Mouse (Mus musculus): ENCODE measurements at regions not wholly inside any gene's neighbourhood (a gene's known extent, or its start where the extent isn't known, plus 50 kb on each side); places are given as distances from the start of the nearest gene placed in this dataset.

- DNase-seq (ENCODE audit: low spot score) = no peak
Observed at GRCm38 (mm10) chr5:97223238-97223857, 112.0 kb upstream of the Paqr3 start.

DNA sequence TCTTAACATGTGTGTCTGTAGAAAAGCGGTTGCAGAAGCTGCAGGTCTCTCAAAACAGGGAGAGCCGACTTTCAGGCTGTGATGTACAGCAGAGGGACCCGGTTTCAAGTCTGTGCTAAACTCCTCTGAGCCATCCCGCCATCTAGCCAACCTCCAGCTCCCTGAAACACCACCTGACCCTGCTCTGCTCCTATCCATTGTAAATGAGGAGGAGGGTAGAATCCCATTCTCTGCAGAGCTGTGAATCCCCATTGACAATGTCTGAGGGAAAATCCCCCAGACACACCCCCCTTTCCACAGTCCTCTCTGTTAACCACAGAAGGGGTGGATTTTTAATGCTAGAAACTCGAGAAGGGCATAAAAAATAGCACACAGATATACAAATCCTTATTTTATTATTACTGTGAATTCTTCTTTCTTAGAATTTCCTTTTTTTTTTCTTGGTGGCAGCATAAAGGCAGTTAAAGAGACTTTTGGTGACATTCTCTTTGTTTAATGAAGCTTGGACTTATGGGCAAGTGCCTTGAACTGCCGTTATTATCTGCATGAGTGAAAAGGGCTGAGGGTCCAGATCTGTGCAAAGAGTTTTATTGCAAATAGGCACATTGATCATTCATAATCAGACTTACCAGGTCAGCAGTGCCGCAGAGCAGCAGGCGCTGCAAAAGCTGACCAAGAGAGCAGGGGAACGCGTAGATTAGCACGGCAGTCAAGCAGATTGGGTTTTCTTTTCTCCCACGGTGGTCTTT lies 111.3 kb upstream of the Paqr3 start:
- DNase-seq (ENCODE audit: low spot score) = no peak

GRCm38 (mm10) chr5:97218712-97219111 lies 107.3 kb upstream of the Paqr3 start:
- DNase-seq (ENCODE audit: low spot score) = no peak

DNA sequence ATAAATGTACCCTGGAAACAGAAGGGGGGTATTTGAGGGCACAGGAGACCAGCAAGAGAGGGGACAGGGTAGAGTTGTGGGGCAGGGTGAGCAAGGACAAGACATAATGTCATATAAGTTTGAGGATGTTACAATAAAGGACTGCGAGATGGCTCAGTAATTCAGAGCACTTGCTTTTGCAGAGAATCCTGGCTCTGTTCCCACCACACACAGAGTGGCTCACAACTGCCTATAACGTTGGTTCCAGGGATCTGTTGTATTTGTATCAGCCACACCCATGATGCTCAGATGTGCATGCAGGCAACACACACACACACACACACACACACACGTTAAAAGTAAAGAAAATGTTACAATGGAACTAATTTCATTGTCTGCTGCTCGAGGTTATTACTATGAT lies 94.2 kb upstream of the Paqr3 start:
- DNase-seq (ENCODE audit: low spot score) = no peak

- DNase-seq (ENCODE audit: low spot score) = no peak
Observed at GRCm38 (mm10) chr5:97204337-97204736, 92.9 kb upstream of the Paqr3 start.

DNA sequence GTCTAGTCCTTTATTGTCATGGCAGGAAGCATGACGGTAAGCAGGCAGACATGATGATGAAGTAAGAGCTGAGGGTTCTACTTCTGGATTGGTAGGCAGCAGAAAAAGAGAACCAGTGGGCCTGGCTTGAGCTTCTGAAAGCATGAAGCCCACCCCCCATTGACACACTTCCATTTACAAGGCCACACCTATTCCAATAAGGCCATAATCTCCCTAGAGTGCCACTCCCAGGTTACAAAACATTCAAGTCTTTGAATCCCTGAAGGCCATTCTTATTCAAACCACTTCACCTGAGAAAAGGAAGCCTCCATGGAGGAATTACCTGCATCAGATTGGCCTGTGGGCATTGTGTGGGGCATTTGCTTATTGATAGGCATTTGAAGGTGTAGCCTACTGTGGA lies 92.2 kb upstream of the Paqr3 start:
- no peak for DNase-seq (ENCODE audit: low spot score)

- DNase-seq (ENCODE audit: low spot score) = no peak
Observed at GRCm38 (mm10) chr5:97202557-97202956, 91.2 kb upstream of the Paqr3 start.

- DNase-seq (ENCODE audit: low spot score) = no peak
Observed at GRCm38 (mm10) chr5:97200655-97201054, 89.3 kb upstream of the Paqr3 start.

GRCm38 (mm10) chr5:97195281-97195660 lies 83.9 kb upstream of the Paqr3 start:
- DNase-seq (ENCODE audit: low spot score) = no peak

- no peak for DNase-seq (ENCODE audit: low spot score)
Observed at GRCm38 (mm10) chr5:97194656-97195280, 83.4 kb upstream of the Paqr3 start.

DNA sequence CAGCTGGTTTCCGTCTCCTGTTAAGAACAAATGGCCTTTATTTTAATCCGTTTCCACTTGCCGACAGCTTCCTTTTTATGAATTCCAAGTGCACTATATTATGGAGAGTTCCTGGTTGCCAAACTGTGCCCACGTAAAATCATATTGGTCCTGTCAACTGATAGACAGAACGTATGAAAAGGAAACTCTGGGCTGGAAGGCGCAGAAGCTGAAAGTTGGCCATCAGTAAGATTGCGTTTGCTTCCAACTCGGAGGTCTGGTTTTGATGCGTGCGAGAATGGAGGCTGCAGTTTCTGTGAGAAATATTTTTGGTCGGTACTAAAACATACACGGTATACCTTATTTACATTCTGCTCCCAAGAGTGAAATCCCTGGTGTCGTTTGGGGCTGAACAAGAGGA lies 81.3 kb upstream of the Paqr3 start:
- DNase-seq (ENCODE audit: low spot score) = no peak

GRCm38 (mm10) chr5:97190695-97191094 lies 79.3 kb upstream of the Paqr3 start:
- no peak for DNase-seq (ENCODE audit: low spot score)

DNA sequence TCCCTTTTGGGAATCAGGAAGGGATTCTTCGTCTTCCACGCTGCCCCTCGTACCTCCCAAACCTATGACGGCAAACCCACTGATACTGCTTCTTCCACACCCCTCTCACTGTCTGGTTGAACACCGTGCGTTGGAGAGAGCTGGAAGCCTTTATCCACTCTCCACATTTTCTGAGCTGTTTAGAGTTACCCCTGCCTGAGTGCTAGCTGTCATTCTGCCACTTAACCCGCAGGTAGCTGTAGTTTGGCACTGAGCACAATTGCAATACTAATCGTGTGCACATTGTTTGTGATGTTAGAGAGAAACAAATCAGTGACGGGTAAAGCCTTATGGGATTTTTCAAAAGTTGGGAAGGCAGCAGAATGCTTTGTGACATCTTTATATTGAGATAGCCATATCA lies 73.1 kb upstream of the Paqr3 start:
- DNase-seq (ENCODE audit: low spot score) = no peak

DNA sequence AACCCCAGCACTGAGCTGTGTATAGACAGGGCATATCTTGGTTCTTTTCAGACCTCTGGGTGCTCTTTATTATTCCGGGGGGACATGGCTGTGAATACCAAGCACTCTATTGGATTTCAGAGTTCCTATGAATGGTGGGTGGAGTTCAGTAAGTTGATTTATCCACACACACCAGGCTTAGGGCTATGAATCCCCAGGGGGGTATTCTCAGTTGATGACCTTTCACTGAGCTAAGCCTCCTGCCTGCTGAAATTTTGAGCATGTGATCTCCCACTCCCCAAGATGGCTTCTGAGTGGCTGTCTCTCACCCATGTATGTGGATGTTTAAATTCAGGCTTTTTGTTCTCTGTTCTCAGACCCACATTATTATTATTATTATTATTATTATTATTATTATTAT lies 69.9 kb upstream of the Paqr3 start:
- no peak for DNase-seq (ENCODE audit: low spot score)

- DNase-seq (ENCODE audit: low spot score) = no peak
Observed at GRCm38 (mm10) chr5:97174446-97174845, 63.0 kb upstream of the Paqr3 start.

GRCm38 (mm10) chr5:97167401-97168249 lies 56.2 kb upstream of the Paqr3 start:
- no peak for DNase-seq (ENCODE audit: low spot score)

DNA sequence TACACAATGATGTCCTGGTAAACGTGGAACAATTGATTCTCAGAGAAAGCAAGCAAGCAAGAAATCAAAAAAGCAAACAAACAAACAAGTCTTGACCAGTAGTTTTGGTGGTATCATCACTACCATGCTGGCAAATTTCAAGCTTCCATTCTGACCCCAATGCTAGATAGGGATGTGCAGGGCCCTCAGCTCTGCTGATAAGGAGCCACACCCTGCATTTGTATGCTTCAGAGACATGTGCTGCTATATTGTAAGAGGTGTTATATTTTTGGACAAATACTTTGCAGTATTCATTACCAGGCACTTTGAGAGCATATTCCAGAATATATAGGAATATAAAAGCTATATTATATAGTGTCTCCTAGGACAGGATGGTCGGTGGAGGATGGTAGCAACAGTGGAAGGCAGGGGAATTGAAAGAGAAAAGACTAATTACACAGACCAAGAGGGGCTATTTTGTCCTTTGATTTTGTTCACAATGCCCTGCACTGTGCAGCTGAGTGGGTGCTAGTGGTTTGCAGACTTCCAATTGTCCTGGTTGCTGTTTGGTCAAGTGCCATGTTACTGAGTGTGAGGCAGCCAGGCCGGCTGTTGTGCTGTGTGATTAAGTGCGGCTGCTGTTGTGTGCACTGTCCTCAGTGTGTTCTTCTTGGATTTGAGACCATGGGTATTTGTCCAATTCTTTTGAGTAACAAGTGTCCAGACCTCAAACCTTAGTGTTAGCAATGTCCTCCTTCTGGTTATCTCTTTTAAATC lies 54.9 kb upstream of the Paqr3 start:
- DNase-seq (ENCODE audit: low spot score) = no peak

All from gastrocnemius, adult 18-20 months (tissue).